10 mouse cellular contexts compared by ENCODE assay signal in genomic region chr10:70876119-70876518, GRCm38 (mm10).
DNase-seq lines count a peak whose midpoint lies in the region; ATAC-seq and TF ChIP-seq lines count a peak whose summit lies in the region.
"Had no signal": no experiment of that assay in that cellular context is flagged by ENCODE, and none has a peak within 500 bp of the region (broad histone marks: within the 10 kb centered on the region; RNA-seq: fewer than 3 reads in every experiment).

No protein-coding gene starts in this region.

- H3K4me1 ChIP-seq in kidney, embryonic 15.5 days, result peaks cover 4% of the 10 kb centered on the region; the same call in 1 of the 2 replicates
- peaks cover 8% of the 10 kb centered on the region for H3K4me1 ChIP-seq in ES-Bruce4 (ENCODE audit: control insufficient read depth, insufficient read depth, low read length)
- no peaks in the 10 kb centered on the region for H3K4me1 ChIP-seq in hindbrain, postnatal 0 days (ENCODE audit: insufficient read depth, low read length)
- H3K4me1 ChIP-seq: neural tube, embryonic 12.5 days had no signal

- 73% methylated on average over 8 of the region's 8 CpGs for WGBS in kidney, embryonic 15.5 days
- 70% methylated on average over 8 of the region's 8 CpGs for WGBS in hindbrain, postnatal 0 days

- H3K4me3 ChIP-seq in kidney, embryonic 15.5 days (replicated peaks), result no peak overlapping the region
- no peak overlapping the region for H3K4me3 ChIP-seq in ES-Bruce4 (ENCODE audit: low read depth, low read length)
- no peak overlapping the region for H3K4me3 ChIP-seq in hindbrain, postnatal 0 days (ENCODE audit: low read length)
- H3K4me3 ChIP-seq: neural tube, embryonic 12.5 days had no signal

- H3K27ac ChIP-seq in kidney, embryonic 15.5 days, result no peak overlapping the region
- H3K27ac ChIP-seq in ES-Bruce4 (ENCODE audit: insufficient read depth, low read length), result no peak overlapping the region
- H3K27ac ChIP-seq in hindbrain, postnatal 0 days, result no peak overlapping the region
- H3K27ac ChIP-seq: neural tube, embryonic 12.5 days had no signal

- H3K27me3 ChIP-seq in kidney, embryonic 15.5 days, result no peaks in the 10 kb centered on the region
- H3K27me3 ChIP-seq in ES-Bruce4 (ENCODE audit: control insufficient read depth, insufficient read depth, low read length, poor library complexity, severe bottlenecking), result no peaks in the 10 kb centered on the region
- no peaks in the 10 kb centered on the region for H3K27me3 ChIP-seq in hindbrain, postnatal 0 days (ENCODE audit: insufficient read depth, low read length)
- H3K27me3 ChIP-seq: neural tube, embryonic 12.5 days had no signal

- TF ChIP-seq CTCF in ES-Bruce4 (IDR thresholded peaks at IDR 0.05; ENCODE audit: low read depth, low read length), result peak; percentile 63
- peak; percentile 59 for TF ChIP-seq CTCF in hindbrain, postnatal 0 days (IDR thresholded peaks at IDR 0.05; ENCODE audit: low read depth)

- no peaks in the 10 kb centered on the region for H3K36me3 ChIP-seq in kidney, embryonic 15.5 days
- H3K36me3 ChIP-seq in ES-Bruce4 (ENCODE audit: control insufficient read depth, insufficient read depth, low read length, poor library complexity, severe bottlenecking), result no peaks in the 10 kb centered on the region
- no peaks in the 10 kb centered on the region for H3K36me3 ChIP-seq in hindbrain, postnatal 0 days (ENCODE audit: insufficient read depth, low read length)
- H3K36me3 ChIP-seq: neural tube, embryonic 12.5 days had no signal

- no peak for ATAC-seq in kidney, embryonic 15.5 days (replicated peaks; ENCODE audit: low FRiP score)
- ATAC-seq in hindbrain, postnatal 0 days, result no peak
- no peak for ATAC-seq in megakaryocyte progenitor cell, adult 5-6 weeks (replicated peaks; ENCODE audit: poor library complexity)

- H3K9ac ChIP-seq in kidney, embryonic 15.5 days, result no peak overlapping the region
- no peak overlapping the region for H3K9ac ChIP-seq in ES-Bruce4 (ENCODE audit: low read depth, poor library complexity, severe bottlenecking)
- H3K9ac ChIP-seq in hindbrain, postnatal 0 days (replicated peaks; ENCODE audit: low read length), result no peak overlapping the region
- H3K9ac ChIP-seq: neural tube, embryonic 12.5 days had no signal

- peak; percentile 15 for DNase-seq in embryo, embryonic 10 days (ENCODE audit: low spot score)
- no peak for DNase-seq in embryo, embryonic 11 days
- DNase-seq in kidney, postnatal 4 days, result peak; percentile 24 to 28
- DNase-seq in hindbrain, postnatal 0 days (ENCODE audit: low spot score), result no peak
- no peak for DNase-seq in lung, adult 18-20 months
- DNase-seq: lung, postnatal 36 days had no signal

- no peak overlapping the region for H3K4me2 ChIP-seq in kidney, embryonic 15.5 days
- H3K4me2 ChIP-seq in hindbrain, postnatal 0 days (ENCODE audit: low read depth, low read length), result no peak overlapping the region
- H3K4me2 ChIP-seq: neural tube, embryonic 12.5 days had no signal

- H3K9me3 ChIP-seq in kidney, embryonic 15.5 days (replicated peaks), result no peaks in the 10 kb centered on the region
- no peaks in the 10 kb centered on the region; the same call in 1 of the 2 replicates for H3K9me3 ChIP-seq in ES-Bruce4 (replicated peaks; ENCODE audit: control insufficient read depth, insufficient read depth, low read length, poor library complexity, severe bottlenecking)
- H3K9me3 ChIP-seq in hindbrain, postnatal 0 days (ENCODE audit: low read length), result no peaks in the 10 kb centered on the region
- H3K9me3 ChIP-seq: neural tube, embryonic 12.5 days had no signal

- TF ChIP-seq POLR2A in ES-Bruce4 (IDR thresholded peaks at IDR 0.05; ENCODE audit: insufficient read depth, low read length), result no peak

- no peak for TF ChIP-seq EP300 in ES-Bruce4 (IDR thresholded peaks at IDR 0.05; ENCODE audit: insufficient read depth, low read depth, low read length)

Comparison
In these comparisons a context has a peak if more than half of its experiments do, and no peak if none do; other contexts are left out.
1. DNase-seq: peak in embryo, embryonic 10 days (single experiment) and kidney, postnatal 4 days (2 of 2); none in embryo, embryonic 11 days (single experiment), hindbrain, postnatal 0 days (single experiment) and lung, adult 18-20 months (0 of 2).